Mouse (Mus musculus) monocyte, adult 5-6 weeks (primary cell): ENCODE data around the gene Gopc. TPM values are rescaled to one million over a fixed set of nuclear protein-coding genes. Genes with fewer than 3 reads are reported as not detected.
"Not testable (repeated sequence)": the region's sequence is repeated elsewhere in the genome, so short reads cannot be mapped to it uniquely, and the experiment has no call there.

Source experiments
- ATAC-seq: fragments of 153-309, 156-312 bp; replicated peaks from 2 replicates; pipeline ENCODE4 v1.8.0; 2017; ENCODE audit warnings: mild to moderate bottlenecking; ENCODE audit not compliant: low TSS enrichment, insufficient number of reproducible peaks, severe bottlenecking, poor library complexity, low FRiP score
- total RNA-seq: library from RNA; stranded (forward); fragments of 200-1000, 200-491, 200-594 nt; gene quantifications from 3 replicates; pipeline ENCODE4 v1.2.3, GENCODE M21; 2017

Gopc gene
- total RNA-seq, 1 experiment from 2014 or later: 28.0 TPM

DNA sequence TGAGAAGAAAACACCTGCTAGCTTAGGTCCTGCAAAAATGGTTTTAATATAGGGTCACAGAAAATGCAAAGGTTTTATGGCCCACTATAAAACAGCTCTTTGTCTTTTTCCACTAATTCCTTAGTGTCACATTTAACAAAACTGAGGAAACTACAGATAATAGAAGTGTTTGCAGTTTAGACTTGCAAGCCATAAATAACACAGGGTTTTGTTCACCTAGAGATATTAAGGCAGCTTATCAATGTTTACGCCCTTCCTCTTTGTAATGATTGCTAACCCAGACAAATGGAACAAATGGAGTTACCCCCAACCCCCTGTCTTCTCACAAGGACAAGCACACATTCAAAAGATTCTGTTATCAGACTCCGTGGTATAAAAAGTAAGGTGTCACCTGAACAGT is 9.3 kb upstream of the Gopc start:
- ATAC-seq: no peak

- ATAC-seq: no peak
Observed at GRCm38 (mm10) chr10:52389438-52389837, 7.5 kb upstream of the Gopc start.

GRCm38 (mm10) chr10:52388922-52389430 is 7.1 kb upstream of the Gopc start, which contains the start of gene Nepn:
Nepn (plus strand) TSS chr10:52388972.
- no peak for ATAC-seq

GRCm38 (mm10) chr10:52387192-52387591 is 5.3 kb upstream of the Gopc start:
- ATAC-seq: no peak

DNA sequence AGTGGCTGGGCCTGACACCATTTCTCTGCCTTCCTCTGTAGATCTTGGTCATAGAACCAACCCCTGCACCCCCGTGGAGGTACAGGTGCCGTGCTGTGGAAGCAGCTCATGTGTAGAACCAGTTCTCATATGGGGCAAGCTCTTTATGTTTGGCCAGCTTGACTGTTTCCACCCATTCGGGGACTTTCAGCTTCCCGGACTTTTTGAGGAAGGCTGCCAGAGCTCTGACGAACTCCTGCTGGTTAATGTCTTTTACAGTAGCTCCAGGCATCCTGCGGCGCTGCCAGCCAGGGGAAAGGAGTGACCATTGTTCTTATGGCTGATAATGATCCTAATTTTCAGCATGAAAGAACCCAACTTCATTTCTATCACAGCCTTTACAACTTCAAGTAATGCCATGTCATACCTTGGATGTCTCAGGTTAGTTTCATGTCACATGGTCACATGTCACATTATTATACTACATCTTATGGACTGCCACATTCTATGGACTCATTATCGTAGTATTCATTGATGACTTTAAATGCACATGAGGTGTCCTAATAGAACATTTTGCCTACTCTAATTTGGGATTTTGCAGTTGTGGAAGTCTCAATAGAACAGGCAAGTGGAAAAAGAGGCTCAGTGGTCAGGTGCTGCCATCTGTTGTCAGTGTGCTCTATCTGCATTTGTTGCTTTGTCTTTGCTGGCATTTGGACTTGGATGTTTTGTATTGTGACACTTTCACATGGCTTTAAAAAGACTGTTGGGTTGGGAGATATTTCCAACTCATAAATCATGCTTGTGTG is 3.1 kb upstream of the Gopc start:
- no peak for ATAC-seq

DNA sequence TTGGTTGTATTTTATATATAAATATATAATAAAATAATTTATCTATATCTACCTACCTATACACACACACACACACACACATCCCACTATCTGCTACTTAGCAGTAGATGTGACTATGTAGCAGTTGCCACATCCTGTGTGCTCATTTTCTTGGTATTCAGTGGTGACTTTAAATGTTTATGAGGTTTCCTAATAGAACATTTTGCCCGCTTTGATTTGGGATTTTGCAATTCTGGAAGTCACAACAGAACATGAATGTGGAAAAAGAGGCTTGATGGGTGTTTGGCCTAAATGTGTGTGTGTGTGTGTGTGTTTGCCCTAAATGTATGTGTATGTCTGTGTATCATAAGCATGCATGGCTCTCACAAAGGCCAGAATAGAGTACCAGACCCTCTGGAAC is 1.6 kb upstream of the Gopc start:
- ATAC-seq: no peak

DNA sequence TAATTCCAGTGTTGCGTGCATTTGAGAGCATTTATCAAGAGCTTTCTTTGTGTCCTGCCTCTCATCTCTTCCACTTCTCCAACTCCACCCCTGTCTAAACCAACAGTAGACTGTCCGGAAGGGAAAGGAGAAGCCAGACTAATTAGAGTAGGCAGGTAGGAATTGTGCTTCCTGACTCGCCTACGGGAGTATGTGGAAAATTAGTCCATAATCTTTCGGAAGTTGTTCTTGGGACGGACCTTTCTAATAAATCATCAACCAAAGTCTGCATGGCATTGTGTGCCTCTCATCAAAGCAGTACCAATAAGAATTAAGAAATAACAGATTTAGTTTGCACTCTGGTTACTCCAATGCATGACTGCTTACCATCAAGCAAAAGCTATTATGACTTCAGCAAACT is 1.1 kb upstream of the Gopc start:
- no peak for ATAC-seq

DNA sequence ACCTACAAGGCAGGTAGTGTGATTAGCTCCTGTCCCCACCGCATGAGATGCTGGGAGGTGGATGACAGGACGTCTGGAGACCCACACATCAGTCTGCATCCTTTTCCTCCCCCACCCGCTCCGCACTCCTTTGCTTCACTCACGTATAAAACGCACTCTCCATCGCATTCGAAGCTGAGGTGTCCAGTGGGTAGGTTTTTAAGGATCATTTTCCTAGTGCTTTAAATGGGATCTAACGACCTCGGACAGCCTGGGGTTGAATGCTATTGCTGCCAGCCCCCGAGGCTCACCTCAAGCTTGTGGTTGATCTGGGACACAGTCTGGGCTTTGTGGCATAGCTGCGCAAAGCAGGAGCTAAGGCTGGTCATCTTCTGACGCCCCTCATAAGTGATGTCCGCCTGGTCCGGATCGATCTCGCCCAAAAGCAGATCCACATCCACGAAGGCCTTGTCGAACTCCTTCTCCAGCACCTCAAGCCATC is 563 bp downstream of the Gopc start:
- ATAC-seq: 0 out of 2 replicates have a peak, but pooled peaks have one; percentile 16

- no peak for ATAC-seq
Observed at GRCm38 (mm10) chr10:52377813-52378212, 4.1 kb downstream of the Gopc start.

- ATAC-seq: 0 out of 2 replicates have a peak, but pooled peaks have one; percentile 52
Observed at GRCm38 (mm10) chr10:52376422-52376821, 5.5 kb downstream of the Gopc start.

DNA sequence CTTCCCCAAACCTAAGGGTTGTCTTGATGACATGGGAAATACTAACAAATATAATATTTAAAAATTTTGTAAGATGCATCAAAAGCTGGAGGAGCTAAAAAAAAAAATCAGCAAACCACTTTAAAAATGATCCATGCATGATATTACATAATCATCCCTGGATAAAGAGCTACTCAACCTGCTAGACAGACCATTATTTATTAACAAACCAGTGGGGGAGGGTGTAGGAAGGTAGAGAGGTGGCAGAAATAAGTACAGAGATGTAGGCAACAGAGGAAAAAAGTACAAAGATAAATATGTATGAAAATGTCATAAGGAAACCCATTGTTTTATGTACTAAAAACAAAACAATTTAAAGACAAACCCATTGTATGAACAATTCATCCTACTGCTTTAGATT is 7.3 kb downstream of the Gopc start:
- no peak for ATAC-seq

- ATAC-seq: no peak
Observed at GRCm38 (mm10) chr10:52373834-52374233, 8.1 kb downstream of the Gopc start.

GRCm38 (mm10) chr10:52368376-52368775 is 13.5 kb downstream of the Gopc start:
- no peak for ATAC-seq

- no peak for ATAC-seq
Observed at GRCm38 (mm10) chr10:52360862-52361609, 20.9 kb downstream of the Gopc start.

- no peak for ATAC-seq
Observed at GRCm38 (mm10) chr10:52360241-52360735, 21.6 kb downstream of the Gopc start.

GRCm38 (mm10) chr10:52358467-52358866 is 23.5 kb downstream of the Gopc start, which contains the start of gene Gm26741:
Gm26741 (plus strand) TSS chr10:52358767.
- ATAC-seq: no peak

GRCm38 (mm10) chr10:52353184-52353583 is 28.7 kb downstream of the Gopc start:
- ATAC-seq: no peak

GRCm38 (mm10) chr10:52343324-52343723 is 38.6 kb downstream of the Gopc start:
- ATAC-seq: not testable (repeated sequence)

GRCm38 (mm10) chr10:52331007-52331406 is 50.9 kb downstream of the Gopc start:
- no peak for ATAC-seq
